Mouse (Mus musculus): ENCODE data around the gene Sycn. TPM values are rescaled to one million over a fixed set of nuclear protein-coding genes. Genes with fewer than 3 reads are reported as not detected.
"Not testable (repeated sequence)": the region's sequence is repeated elsewhere in the genome, so short reads cannot be mapped to it uniquely, and the experiment has no call there.

Sycn gene
- not detected in 2 replicates for polyA plus RNA-seq (2015; fragmentation: Nextera tagmentation; extraction: Ambion mirVana)

DNA sequence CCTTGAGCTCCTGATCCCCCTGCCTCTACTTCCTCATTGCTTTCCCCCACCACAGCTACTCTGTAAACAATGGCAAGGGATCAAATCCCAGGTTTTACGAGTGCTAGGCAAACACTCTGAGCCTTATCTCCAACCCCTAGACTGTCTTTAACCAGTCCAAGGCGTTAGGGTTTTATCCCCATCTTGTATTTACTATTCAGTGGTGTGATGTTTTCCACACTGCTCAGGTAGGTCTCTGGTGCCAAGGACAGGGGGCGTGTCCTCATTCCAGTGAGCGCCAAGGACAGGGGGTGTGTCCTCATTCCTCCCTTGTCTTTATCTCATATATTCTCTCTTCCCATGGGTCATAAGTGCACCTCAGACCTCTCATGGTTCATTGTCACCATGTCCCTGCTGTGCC lies at the start of gene Sycn:
Gene Sycn (plus strand): TSS at position 360 of the 400 bp plus-strand sequence.
- H3K27me3 ChIP-seq (replicated peaks) = peaks cover 16% of the 10 kb centered on the region

DNA sequence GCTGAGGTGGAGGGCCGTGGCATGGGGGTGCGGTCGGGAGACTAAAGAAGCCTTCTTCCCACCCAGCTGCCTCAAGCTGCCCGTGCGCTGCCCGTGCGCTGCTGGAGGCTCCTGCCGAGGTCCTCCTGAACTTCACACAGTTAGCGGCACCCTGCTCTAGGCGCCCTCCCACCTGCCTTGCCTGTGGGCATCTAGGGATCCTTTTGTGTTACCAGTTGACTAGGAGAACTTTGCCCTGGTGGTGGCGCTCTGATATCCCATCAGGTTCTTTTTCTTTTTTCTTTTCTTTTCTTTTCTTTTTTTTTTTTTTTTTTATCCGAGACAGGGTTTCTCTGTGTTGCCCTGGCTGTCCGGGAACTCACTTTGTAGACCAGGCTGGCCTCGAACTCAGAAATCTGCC lies 49.8 kb upstream of the Sycn start:
- Histone ChIP-seq H3K4me2 (0 out of 2 replicates have a peak overlapping the region, but pooled peaks have one; percentile 21), H3K9me3 (no peaks in the 10 kb centered on the region), H3K27ac (no peak overlapping the region), H3K36me3 (replicated peaks) (no peaks in the 10 kb centered on the region), H3K4me3 (no peak overlapping the region), H3K4me1 (peaks cover 19% of the 10 kb centered on the region), H3K27me3 (replicated peaks) (peaks cover 20% of the 10 kb centered on the region; the same call in 1 of the 2 replicates), H3K9ac (no peak overlapping the region)
- ATAC-seq (replicated peaks) = no peak
- WGBS = 29% methylated on average over 14 of the region's 14 CpGs

More for the DNA sequence above, at the start of gene Sycn:
- H3K4me2 ChIP-seq = no peak within 1 kb of the TSS
- H3K4me3 ChIP-seq = no peak within 1 kb of the TSS
- no peaks in the 10 kb centered on the region for H3K9me3 ChIP-seq
- ATAC-seq (replicated peaks) = no peak
- no peak within 1 kb of the TSS for H3K9ac ChIP-seq
- 81% methylated on average over 4 of the region's 4 CpGs for WGBS
- H3K36me3 ChIP-seq (replicated peaks) = no peaks in the 10 kb centered on the region
- no peak within 1 kb of the TSS for H3K27ac ChIP-seq
- H3K4me1 ChIP-seq = peaks cover 7% of the 10 kb centered on the region

DNA sequence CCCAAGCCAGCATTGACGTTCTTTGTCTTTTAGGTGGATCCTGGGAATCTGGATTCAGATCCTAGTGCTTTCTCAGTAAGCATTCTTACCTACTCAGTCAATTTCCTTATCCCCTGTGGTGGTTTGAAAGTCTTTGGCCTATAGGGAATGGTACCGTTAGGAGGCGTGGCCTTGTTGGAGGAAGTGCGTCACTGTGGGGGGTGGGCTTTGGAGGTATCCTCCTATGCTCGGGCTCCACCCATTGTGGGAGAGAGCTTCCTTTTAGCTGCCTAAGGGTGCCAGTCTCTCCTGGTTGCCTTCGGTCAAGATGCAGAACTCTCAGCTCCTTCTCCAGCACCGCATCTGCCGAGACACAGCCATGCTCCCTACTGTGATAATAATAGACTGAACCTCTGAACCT lies 48.4 kb upstream of the Sycn start:
- no peaks in the 10 kb centered on the region for H3K9me3 ChIP-seq
- WGBS = 90% methylated on average over 8 of the region's 8 CpGs
- H3K4me1 ChIP-seq = peaks cover 20% of the 10 kb centered on the region
- H3K4me2 ChIP-seq = no peak overlapping the region
- H3K36me3 ChIP-seq (replicated peaks) = no peaks in the 10 kb centered on the region
- no peak overlapping the region for H3K4me3 ChIP-seq
- H3K9ac ChIP-seq = no peak overlapping the region
- peaks cover 14% of the 10 kb centered on the region; the same call in 1 of the 2 replicates for H3K27me3 ChIP-seq (replicated peaks)
- no peak overlapping the region for H3K27ac ChIP-seq
- ATAC-seq (replicated peaks) = no peak

DNA sequence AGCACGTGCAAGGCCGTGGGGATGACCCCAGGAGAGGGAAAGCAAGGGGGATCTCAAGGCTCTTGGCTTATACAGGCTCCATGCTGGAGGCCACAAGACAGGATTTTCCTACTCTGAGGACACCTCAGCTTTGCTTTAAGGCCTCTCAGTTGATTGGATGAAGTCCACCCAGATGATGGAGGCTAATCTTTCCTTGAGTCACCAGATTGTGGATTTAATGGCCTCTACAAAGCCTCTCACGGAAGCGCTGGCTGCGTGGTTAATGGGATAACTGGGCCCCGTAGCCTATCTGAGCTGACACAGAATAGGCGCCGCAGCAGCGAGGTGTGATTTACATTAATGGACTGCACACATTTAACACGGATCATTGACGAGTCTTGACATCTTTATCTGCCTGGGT lies 45.3 kb upstream of the Sycn start:
- Histone ChIP-seq H3K9me3 (no peaks in the 10 kb centered on the region), H3K4me3 (no peak overlapping the region), H3K27me3 (replicated peaks) (0 out of 2 replicates have a peak, but pooled peaks cover 4% of the 10 kb centered on the region), H3K4me2 (no peak overlapping the region), H3K9ac (no peak overlapping the region), H3K36me3 (replicated peaks) (no peaks in the 10 kb centered on the region), H3K4me1 (peaks cover 10% of the 10 kb centered on the region; the same call in 1 of the 2 replicates), H3K27ac (0 out of 2 replicates have a peak overlapping the region, but pooled peaks have one; percentile 36)
- peak; percentile 58; the same call in 1 of the 2 replicates for ATAC-seq (replicated peaks)
- WGBS = 22% methylated on average over 11 of the region's 11 CpGs

DNA sequence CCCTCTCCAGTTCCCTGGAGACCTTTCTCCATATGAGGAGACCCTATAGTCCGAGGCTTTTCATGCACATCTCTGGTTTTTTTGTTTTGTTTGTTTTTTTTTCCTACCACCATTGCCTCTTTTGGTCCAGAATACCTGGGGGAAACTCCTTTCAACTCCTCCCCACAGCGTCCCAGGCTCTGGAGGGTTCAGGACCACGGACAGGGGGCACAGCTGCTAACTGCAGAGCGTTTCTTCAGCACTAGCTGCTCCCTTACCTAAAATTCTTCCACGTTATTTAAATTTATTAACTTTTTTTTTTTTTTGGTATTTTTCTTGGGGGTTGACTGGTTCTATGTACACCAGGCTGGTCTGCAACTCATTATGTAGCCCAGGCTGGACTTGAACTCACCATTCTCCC lies 35.1 kb upstream of the Sycn start:
- Histone ChIP-seq H3K27me3 (replicated peaks) (no peaks in the 10 kb centered on the region), H3K9ac (no peak overlapping the region), H3K27ac (no peak overlapping the region), H3K4me1 (no peaks in the 10 kb centered on the region), H3K9me3 (no peaks in the 10 kb centered on the region), H3K4me2 (no peak overlapping the region), H3K4me3 (no peak overlapping the region), H3K36me3 (replicated peaks) (no peaks in the 10 kb centered on the region)
- 9% methylated on average over 5 of the region's 5 CpGs for WGBS
- no peak for ATAC-seq (replicated peaks)

DNA sequence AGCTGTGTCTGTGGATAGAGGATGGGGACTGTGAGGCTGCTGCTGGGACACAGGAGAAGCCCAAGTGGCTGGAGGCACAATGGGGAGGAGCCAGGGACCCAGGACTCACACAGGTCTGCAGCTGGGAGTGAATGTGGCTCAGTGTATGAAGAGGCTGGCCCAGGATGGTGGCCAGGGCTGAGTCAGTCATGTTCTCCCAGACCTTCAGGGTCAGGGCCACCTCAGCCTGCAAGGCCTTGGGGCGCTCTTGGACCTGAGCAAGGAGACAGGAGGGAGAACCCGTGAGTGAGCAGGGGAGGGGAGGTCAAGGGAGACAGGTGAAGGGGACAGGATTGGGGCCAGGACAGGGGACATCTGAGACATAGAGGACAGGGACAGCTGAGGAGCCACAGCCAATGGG lies 31.6 kb upstream of the Sycn start:
- not testable (repeated sequence) for H3K27me3 ChIP-seq (replicated peaks); ATAC-seq (replicated peaks); H3K9me3 ChIP-seq; H3K9ac ChIP-seq; H3K4me1 ChIP-seq; H3K4me3 ChIP-seq; H3K4me2 ChIP-seq; H3K36me3 ChIP-seq (replicated peaks); H3K27ac ChIP-seq
- 58% methylated on average over 2 of the region's 2 CpGs for WGBS

DNA sequence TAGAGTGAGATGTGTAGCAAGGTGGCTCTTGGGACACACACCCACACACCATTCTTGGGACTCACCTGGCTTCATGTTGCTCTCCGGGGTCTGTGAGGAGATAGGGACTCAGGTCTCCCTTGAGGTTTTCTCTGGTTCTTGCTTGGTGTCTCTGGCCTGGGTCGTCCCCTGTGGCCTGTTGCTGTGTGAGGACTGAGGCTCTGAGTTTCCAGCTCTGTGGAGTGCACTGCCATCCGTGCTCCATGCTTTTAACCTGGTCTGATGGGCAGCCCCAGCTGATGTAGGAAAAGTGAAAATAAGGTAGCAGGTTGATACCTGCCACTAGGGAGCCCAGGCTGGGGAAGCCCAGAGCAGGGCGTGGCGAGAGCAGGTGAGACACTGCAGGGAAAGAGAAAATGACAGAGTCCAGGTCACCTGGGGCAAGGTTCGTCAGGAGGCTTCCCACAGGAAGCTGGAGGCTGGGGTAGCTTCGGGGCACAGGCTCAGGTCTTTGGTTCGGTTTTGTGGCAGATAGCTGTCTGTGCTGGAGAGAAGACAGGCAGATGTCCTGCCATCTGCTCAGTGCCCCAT lies 30.2 kb upstream of the Sycn start, which contains the start of gene Ifnl2:
Gene Ifnl2 (minus strand): TSS at position 51 of the 570 bp plus-strand sequence.
- H3K9ac ChIP-seq; H3K4me1 ChIP-seq; H3K4me3 ChIP-seq; H3K36me3 ChIP-seq (replicated peaks); H3K4me2 ChIP-seq; H3K27me3 ChIP-seq (replicated peaks); H3K27ac ChIP-seq; H3K9me3 ChIP-seq; ATAC-seq (replicated peaks): not testable (repeated sequence)
- 69% methylated on average over 8 of the region's 8 CpGs for WGBS

DNA sequence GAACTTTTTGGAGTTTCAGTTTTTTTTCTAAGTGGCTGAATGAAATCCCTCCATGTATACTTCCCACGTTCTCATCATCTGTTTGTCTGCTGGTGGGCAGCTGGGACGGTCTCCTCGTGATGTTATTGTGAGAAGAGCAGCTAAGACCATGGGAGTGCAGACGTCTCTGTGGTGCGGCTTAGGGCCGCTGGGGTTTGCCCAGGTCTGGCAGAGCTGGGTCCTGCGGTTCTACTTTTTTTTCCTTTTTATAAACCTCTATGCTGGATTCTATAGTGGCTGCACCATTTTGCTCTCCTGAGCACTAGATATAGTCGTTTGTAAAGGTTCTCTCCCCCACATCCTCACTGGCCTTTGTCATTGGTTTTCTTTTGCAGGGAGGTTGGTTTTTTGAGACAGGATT lies 29.2 kb upstream of the Sycn start:
- Histone ChIP-seq H3K4me3 (no peak overlapping the region), H3K36me3 (replicated peaks) (no peaks in the 10 kb centered on the region), H3K4me2 (no peak overlapping the region), H3K9me3 (no peaks in the 10 kb centered on the region), H3K9ac (no peak overlapping the region), H3K27ac (no peak overlapping the region), H3K4me1 (no peaks in the 10 kb centered on the region), H3K27me3 (replicated peaks) (no peaks in the 10 kb centered on the region)
- ATAC-seq (replicated peaks) = no peak
- WGBS = 72% methylated on average over 8 of the region's 8 CpGs

DNA sequence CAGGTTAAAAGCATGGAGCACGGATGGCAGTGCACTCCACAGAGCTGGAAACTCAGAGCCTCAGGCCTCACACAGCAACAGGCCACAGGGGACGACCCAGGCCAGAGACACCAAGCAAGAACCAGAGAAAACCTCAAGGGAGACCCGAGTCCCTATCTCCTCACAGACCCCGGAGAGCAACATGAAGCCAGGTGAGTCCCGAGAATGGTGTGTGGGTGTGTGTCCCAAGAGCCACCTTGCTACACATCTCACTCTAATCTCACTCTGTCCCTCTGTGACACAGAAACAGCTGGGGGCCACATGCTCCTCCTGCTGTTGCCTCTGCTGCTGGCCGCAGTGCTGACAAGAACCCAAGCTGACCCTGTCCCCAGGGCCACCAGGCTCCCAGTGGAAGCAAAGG lies 18.1 kb upstream of the Sycn start, which contains the start of gene Ifnl3:
Gene Ifnl3 (plus strand): TSS at position 301 of the 400 bp plus-strand sequence.
- not testable (repeated sequence) for H3K4me2 ChIP-seq; H3K4me3 ChIP-seq; H3K27ac ChIP-seq; ATAC-seq (replicated peaks); H3K9me3 ChIP-seq; H3K27me3 ChIP-seq (replicated peaks); H3K9ac ChIP-seq; H3K36me3 ChIP-seq (replicated peaks); H3K4me1 ChIP-seq
- 72% methylated on average over 5 of the region's 6 CpGs for WGBS

DNA sequence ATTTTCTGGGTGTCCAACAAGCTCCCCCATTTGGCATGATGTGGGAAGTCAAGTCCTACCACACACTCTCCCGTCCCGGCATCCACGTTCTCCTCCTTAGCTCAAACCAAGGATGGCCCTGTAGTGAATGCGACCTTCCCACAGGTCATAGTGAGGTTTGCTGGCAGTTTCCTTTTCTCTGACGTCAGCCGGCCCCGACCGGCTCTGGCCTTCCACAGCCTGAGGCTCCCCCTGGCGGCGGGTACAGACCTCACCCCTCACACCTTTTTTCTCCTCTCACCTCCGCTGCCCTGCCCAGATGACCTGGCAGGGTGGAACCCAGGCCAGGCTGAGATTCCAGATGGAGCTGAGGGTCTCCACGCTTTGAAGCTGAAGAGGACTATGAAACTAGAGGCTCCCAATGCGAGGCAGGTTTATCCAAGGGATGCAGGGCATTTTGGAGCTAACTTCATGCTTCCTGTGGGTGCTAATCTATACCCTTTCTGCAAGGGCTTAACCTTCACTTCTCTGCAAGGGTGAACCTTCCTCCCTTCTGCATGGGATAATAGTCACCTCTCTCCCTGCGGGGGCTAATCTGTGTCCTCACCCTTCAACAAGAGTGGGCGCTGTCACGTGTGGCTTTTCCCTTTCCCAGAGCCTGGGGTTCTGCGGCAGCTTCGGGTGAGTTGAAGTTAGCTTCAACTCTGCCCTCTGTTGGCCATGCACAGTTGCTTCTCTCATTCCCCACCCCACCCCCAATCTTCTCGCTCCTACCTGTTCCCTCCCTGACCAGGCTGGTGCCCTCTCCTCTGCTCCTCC lies 12.6 kb upstream of the Sycn start:
- Histone ChIP-seq H3K27ac (no peak overlapping the region), H3K27me3 (replicated peaks) (no peaks in the 10 kb centered on the region; the same call in 1 of the 2 replicates), H3K4me3 (no peak overlapping the region), H3K9me3 (no peaks in the 10 kb centered on the region), H3K36me3 (replicated peaks) (no peaks in the 10 kb centered on the region), H3K9ac (no peak overlapping the region), H3K4me2 (no peak overlapping the region), H3K4me1 (no peaks in the 10 kb centered on the region)
- 8% methylated on average over 19 of the region's 19 CpGs for WGBS
- ATAC-seq (replicated peaks) = no peak

DNA sequence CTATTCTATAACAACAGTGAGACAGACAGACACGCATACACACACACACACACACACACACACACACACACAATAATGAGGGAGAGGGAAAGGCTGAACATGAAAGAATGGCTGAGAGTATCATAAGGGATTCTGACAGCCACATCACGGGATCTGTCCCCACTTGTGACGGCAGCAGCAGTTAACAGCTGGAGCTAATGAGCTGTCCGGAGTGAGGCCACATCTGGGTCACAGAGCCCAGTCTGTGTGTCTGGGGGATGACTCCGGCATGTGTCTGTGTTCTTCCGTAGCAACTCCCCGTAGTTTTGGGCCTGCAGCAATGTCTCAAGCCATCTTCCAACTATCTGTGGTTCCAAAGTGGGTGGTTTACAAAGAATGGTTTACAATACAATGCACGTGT lies 8.7 kb upstream of the Sycn start:
- H3K9me3 ChIP-seq = no peaks in the 10 kb centered on the region
- no peak for ATAC-seq (replicated peaks)
- H3K4me3 ChIP-seq = no peak overlapping the region
- no peaks in the 10 kb centered on the region for H3K4me1 ChIP-seq
- H3K36me3 ChIP-seq (replicated peaks) = no peaks in the 10 kb centered on the region
- no peaks in the 10 kb centered on the region; the same call in 1 of the 2 replicates for H3K27me3 ChIP-seq (replicated peaks)
- WGBS = 76% methylated on average over 8 of the region's 8 CpGs
- no peak overlapping the region for H3K27ac ChIP-seq
- H3K4me2 ChIP-seq = no peak overlapping the region
- H3K9ac ChIP-seq = no peak overlapping the region

DNA sequence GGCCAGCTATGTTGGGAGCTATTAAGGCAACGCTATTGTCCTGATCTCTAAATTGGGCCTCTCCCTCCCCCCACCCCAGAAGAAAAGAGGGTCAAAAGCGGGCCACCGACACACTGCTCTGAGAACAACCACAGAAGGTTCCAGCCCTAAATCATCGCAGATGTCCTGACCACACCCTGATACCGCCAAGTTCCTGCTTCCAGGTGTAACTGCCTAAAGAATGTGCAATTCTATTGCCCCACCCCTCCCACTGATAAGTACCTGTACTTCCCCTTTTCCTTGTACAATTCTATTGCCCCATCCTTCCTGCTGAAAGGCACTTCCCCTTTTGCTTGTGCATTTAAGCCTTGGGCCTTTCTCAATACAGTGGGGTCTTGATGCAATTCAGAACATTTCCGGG lies 1.8 kb upstream of the Sycn start:
- not testable (repeated sequence) for H3K27me3 ChIP-seq (replicated peaks); H3K4me1 ChIP-seq; H3K4me3 ChIP-seq; ATAC-seq (replicated peaks); H3K9me3 ChIP-seq; H3K9ac ChIP-seq; H3K4me2 ChIP-seq; H3K27ac ChIP-seq; H3K36me3 ChIP-seq (replicated peaks)
- 92% methylated on average over 6 of the region's 6 CpGs for WGBS

Data from midbrain, embryonic 15.5 days (tissue).